Mouse (Mus musculus): ENCODE measurements around the gene Psd4.

DNA sequence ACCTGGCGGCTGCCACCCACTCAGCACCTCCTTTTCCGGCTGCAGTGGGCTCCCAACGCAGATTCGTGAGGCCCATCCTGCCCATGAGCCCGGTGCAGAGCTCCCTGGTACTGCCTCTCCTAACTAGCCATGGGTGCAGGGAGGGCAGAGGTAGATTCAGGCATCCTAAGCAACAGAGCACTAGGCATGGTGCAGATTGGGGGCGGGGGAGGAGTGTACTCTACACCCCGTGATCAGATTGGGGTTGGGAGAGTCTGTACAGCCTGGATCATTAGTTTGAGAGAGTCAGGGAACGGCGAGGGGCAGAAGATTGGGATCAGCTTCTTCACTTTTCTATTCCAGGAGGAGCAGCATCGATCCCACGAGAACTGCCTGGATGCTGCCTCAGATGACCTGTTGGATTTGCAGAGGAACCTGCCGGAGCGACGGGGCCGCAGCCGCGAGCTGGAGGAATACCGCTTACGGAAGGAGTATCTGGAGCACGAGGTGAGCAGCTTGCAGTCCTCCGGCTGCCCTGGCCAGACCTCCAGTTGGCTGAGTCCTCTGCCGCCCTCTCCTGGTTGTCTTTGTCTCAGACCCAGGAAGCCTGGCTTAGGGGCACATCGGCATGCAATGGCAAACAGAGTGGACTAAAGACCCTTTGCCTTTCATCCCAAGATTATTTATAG is 38.1 kb downstream of the Psd4 start:
- TF ChIP-seq KAT2A (IDR thresholded peaks at IDR 0.05; ENCODE audit: insufficient replicate concordance, low read length) (no peak), EP300 (IDR thresholded peaks at IDR 0.05; ENCODE audit: low read length) (no peak), MEF2A (IDR thresholded peaks at IDR 0.05; ENCODE audit: borderline replicate concordance, low read depth, low read length) (no peak), CTCF (conservative IDR thresholded peaks at IDR 0.05 in 1 of 2, IDR thresholded peaks at IDR 0.05 in 1 of 2; ENCODE audit: low read depth in 2 of 2, low read length in 2 of 2) (peak; percentile 18 to 71; a peak in 3 of 4 replicates), ETS1 (conservative IDR thresholded peaks at IDR 0.05; ENCODE audit: low read depth, low read length) (no peak), MAX (IDR thresholded peaks at IDR 0.05; ENCODE audit: low read length) (no peak), MYC (IDR thresholded peaks at IDR 0.05; ENCODE audit: low read depth, low read length) (no peak), POLR2A (IDR thresholded peaks at IDR 0.05; ENCODE audit: low read depth, low read length) (no peak), ZNF384 (IDR thresholded peaks at IDR 0.05; ENCODE audit: low read depth, low read length) (no peak; the same call in 1 of the 2 replicates), USF1 (IDR thresholded peaks at IDR 0.05; ENCODE audit: low read depth, low read length) (no peak), UBTF (IDR thresholded peaks at IDR 0.05; ENCODE audit: low read depth, low read length) (no peak), JUN (IDR thresholded peaks at IDR 0.05; ENCODE audit: insufficient read depth, low read depth, low read length) (no peak), NRF1 (IDR thresholded peaks at IDR 0.05; ENCODE audit: low read depth, low read length) (no peak), E2F4 (IDR thresholded peaks at IDR 0.05; ENCODE audit: insufficient replicate concordance, low read depth, low read length) (no peak)

Measured in CH12.LX (cell line).